Mouse (Mus musculus) lung, postnatal 0 days (tissue): ENCODE measurements around the gene Ccdc24.

ENCODE experiments used
- CTCF ChIP-seq: IDR thresholded peaks from 2 replicates; pipeline ENCODE4 v1.5.1; 2016; ENCODE audit warnings: antibody characterized with exemption, mild to moderate bottlenecking
- EP300 ChIP-seq: IDR thresholded peaks from 2 replicates; pipeline ENCODE4 v1.6.1; 2016; ENCODE audit warnings: antibody characterized with exemption, mild to moderate bottlenecking, control low read depth

- TF ChIP-seq CTCF (no peak), EP300 (peak; percentile 91)
Observed at GRCm38 (mm10) chr4:117906196-117906595, 33.8 kb upstream of the Ccdc24 start.
